13 mouse cellular contexts compared by ENCODE assay signal in genomic region chr7:112192237-112192636, GRCm38 (mm10). TPM values are rescaled to one million over a fixed set of nuclear protein-coding genes. Genes with fewer than 3 reads are reported as not detected.
DNase-seq lines count a peak whose midpoint lies in the region; ATAC-seq and TF ChIP-seq lines count a peak whose summit lies in the region.
"Had no signal": no experiment of that assay in that cellular context is flagged by ENCODE, and none has a peak within 500 bp of the region (broad histone marks: within the 10 kb centered on the region; RNA-seq: fewer than 3 reads in every experiment).

No protein-coding gene starts in this region.

- H3K4me3 ChIP-seq in heart, embryonic 13.5 days, result no peak overlapping the region
- no peak overlapping the region for H3K4me3 ChIP-seq in heart, embryonic 11.5 days (ENCODE audit: low read depth, low read length)
- no peak overlapping the region for H3K4me3 ChIP-seq in liver, adult 2 months (ENCODE audit: insufficient read depth, low read depth, low read length)
- H3K4me3 ChIP-seq: embryonic facial prominence, embryonic 12.5 days; forebrain, embryonic 15.5 days; liver, embryonic 13.5 days had no signal

- DNase-seq in liver, adult 2 months (ENCODE audit: extremely low read depth, low read depth, low spot score), result peak; percentile 72
- no peak for DNase-seq in liver
- peak; percentile 54 for DNase-seq in cerebellum, adult 8-10 months
- peak; percentile 65 to 83 for DNase-seq in gastrocnemius, adult 8-10 months (ENCODE audit: low spot score in 2 of 2)
- DNase-seq in kidney, adult 9 months, result no peak
- DNase-seq in ovary, postnatal 10 days (ENCODE audit: low spot score), result no peak
- DNase-seq: liver, embryonic 13.5 days had no signal

- H3K4me1 ChIP-seq in heart, embryonic 13.5 days, result peaks cover 27% of the 10 kb centered on the region
- peaks cover 12% of the 10 kb centered on the region for H3K4me1 ChIP-seq in heart, embryonic 11.5 days (ENCODE audit: control insufficient read depth, insufficient read depth, low read length)
- peaks cover 33% of the 10 kb centered on the region for H3K4me1 ChIP-seq in liver, adult 2 months (ENCODE audit: control insufficient read depth, insufficient read depth, low read length)
- H3K4me1 ChIP-seq: embryonic facial prominence, embryonic 12.5 days; forebrain, embryonic 15.5 days had no signal

- no peak for TF ChIP-seq POLR2A in liver, adult 2 months (IDR thresholded peaks at IDR 0.05; ENCODE audit: extremely low read depth, insufficient read depth, low read length)

- no peak for ATAC-seq in heart, embryonic 13.5 days (ENCODE audit: extremely low read depth, insufficient number of reproducible peaks, low FRiP score, low TSS enrichment)
- ATAC-seq in heart, embryonic 11.5 days (replicated peaks; ENCODE audit: insufficient number of reproducible peaks, low FRiP score, low TSS enrichment), result no peak
- ATAC-seq: forebrain, embryonic 15.5 days; intestine, embryonic 16.5 days had no signal

- no peaks in the 10 kb centered on the region for H3K79me2 ChIP-seq in liver, adult 2 months (ENCODE audit: control insufficient read depth, insufficient read depth, low read length)

- no peaks in the 10 kb centered on the region for H3K9me3 ChIP-seq in heart, embryonic 13.5 days
- H3K9me3 ChIP-seq in heart, embryonic 11.5 days (replicated peaks; ENCODE audit: control insufficient read depth, low read length), result no peaks in the 10 kb centered on the region
- H3K9me3 ChIP-seq: embryonic facial prominence, embryonic 12.5 days; forebrain, embryonic 15.5 days; liver, embryonic 13.5 days had no signal

- H3K27me3 ChIP-seq in heart, embryonic 13.5 days (replicated peaks), result no peaks in the 10 kb centered on the region
- H3K27me3 ChIP-seq in heart, embryonic 11.5 days (ENCODE audit: control insufficient read depth, insufficient read depth, low read length), result no peaks in the 10 kb centered on the region
- H3K27me3 ChIP-seq in liver, adult 2 months (ENCODE audit: control insufficient read depth, insufficient read depth, low read length), result no peaks in the 10 kb centered on the region
- H3K27me3 ChIP-seq: embryonic facial prominence, embryonic 12.5 days; forebrain, embryonic 15.5 days; liver, embryonic 13.5 days had no signal

- H3K27ac ChIP-seq in heart, embryonic 13.5 days (replicated peaks), result peak overlapping the region; percentile 42
- H3K27ac ChIP-seq in heart, embryonic 11.5 days (ENCODE audit: low read depth, low read length), result no peak overlapping the region
- peak overlapping the region; percentile 42 for H3K27ac ChIP-seq in liver, adult 2 months (replicated peaks; ENCODE audit: insufficient read depth, low read depth, low read length)
- H3K27ac ChIP-seq: embryonic facial prominence, embryonic 12.5 days; forebrain, embryonic 15.5 days; liver, embryonic 13.5 days had no signal

- no peak overlapping the region for H3K4me2 ChIP-seq in heart, embryonic 13.5 days
- no peak overlapping the region for H3K4me2 ChIP-seq in heart, embryonic 11.5 days
- H3K4me2 ChIP-seq: embryonic facial prominence, embryonic 12.5 days; forebrain, embryonic 15.5 days; liver, embryonic 13.5 days had no signal

- 75% methylated on average over 4 of the region's 4 CpGs for WGBS in heart, embryonic 13.5 days
- 75% methylated on average over 4 of the region's 4 CpGs for WGBS in heart, embryonic 11.5 days (ENCODE audit: insufficient replicate concordance)
- 31% methylated on average over 4 of the region's 4 CpGs for whole genome bisulfite sequencing in liver, adult 2 months

- no peaks in the 10 kb centered on the region for H3K36me3 ChIP-seq in heart, embryonic 13.5 days
- no peaks in the 10 kb centered on the region for H3K36me3 ChIP-seq in heart, embryonic 11.5 days (ENCODE audit: control insufficient read depth, insufficient read depth, low read length)
- H3K36me3 ChIP-seq in liver, adult 2 months (ENCODE audit: control insufficient read depth, insufficient read depth, low read length), result no peaks in the 10 kb centered on the region
- H3K36me3 ChIP-seq: embryonic facial prominence, embryonic 12.5 days; forebrain, embryonic 15.5 days; liver, embryonic 13.5 days had no signal

- TF ChIP-seq CTCF in liver, adult 2 months (IDR thresholded peaks at IDR 0.05; ENCODE audit: low read depth, low read length), result no peak

- no peak overlapping the region for H3K9ac ChIP-seq in heart, embryonic 13.5 days
- no peak overlapping the region for H3K9ac ChIP-seq in heart, embryonic 11.5 days (ENCODE audit: low read depth, low read length)
- no peak overlapping the region for H3K9ac ChIP-seq in liver, adult 2 months (ENCODE audit: low read depth, low read length)
- H3K9ac ChIP-seq: embryonic facial prominence, embryonic 12.5 days; forebrain, embryonic 15.5 days; liver, embryonic 13.5 days had no signal

RNA-seq across cellular contexts. Expression of gene Dkk3, which starts 33.4 kb away (rescaled TPM):
- polyA plus RNA-seq in heart, embryonic 13.5 days (2015; fragmentation: Nextera tagmentation; extraction: Ambion mirVana), result 74.7 and 91.0 TPM in 2 replicates
- polyA plus RNA-seq in heart, embryonic 11.5 days (2014; fragmentation: Nextera tagmentation; extraction: Ambion mirVana), result 72.4 and 97.5 TPM in 2 replicates
- 0.65 and 1.0 TPM in 2 replicates for total RNA-seq in liver, adult 2 months (2014; rRNA removed)
- 0.39 and 0.46 TPM in 2 replicates for polyA plus RNA-seq in liver, adult 2 months (2012; rRNA removed)
- 10 to 100 TPM in 2 of 4 experiments, 1 to 10 TPM in 2; 4.8 to 19.6 (median 8.7) TPM for total RNA-seq in gastrocnemius, adult 8-10 months (2022)

RNA-seq across cellular contexts. Expression of gene Mical2, which starts 33.4 kb away (rescaled TPM):
- polyA plus RNA-seq in heart, embryonic 13.5 days (2015; fragmentation: Nextera tagmentation; extraction: Ambion mirVana), result 105 and 109 TPM in 2 replicates
- polyA plus RNA-seq in heart, embryonic 11.5 days (2014; fragmentation: Nextera tagmentation; extraction: Ambion mirVana), result 117 and 132 TPM in 2 replicates
- total RNA-seq in liver, adult 2 months (2014; rRNA removed), result 4.1 and 4.5 TPM in 2 replicates
- polyA plus RNA-seq in liver, adult 2 months (2012; rRNA removed), result 6.9 and 7.9 TPM in 2 replicates
- 100 to 1,000 TPM; 172 to 236 (median 206) TPM for total RNA-seq in gastrocnemius, adult 8-10 months (2022)
- total RNA-seq: CH12.LX had no signal

Comparison
In these comparisons a context has a peak if more than half of its experiments do, and no peak if none do; other contexts are left out.
1. DNase-seq: peak in liver, adult 2 months (single experiment), cerebellum, adult 8-10 months (single experiment) and gastrocnemius, adult 8-10 months (2 of 2); none in liver (single experiment), kidney, adult 9 months (single experiment) and ovary, postnatal 10 days (single experiment).
2. RNA of gene Dkk3, which starts 33.4 kb away (polyA plus RNA-seq): 74.7 to 91.0 TPM in heart, embryonic 13.5 days and 72.4 to 97.5 TPM in heart, embryonic 11.5 days; 0.39 to 0.46 TPM in liver, adult 2 months; every median in the first group is over 10 times any median in the second.
3. RNA of gene Mical2, which starts 33.4 kb away (polyA plus RNA-seq): 117 to 132 TPM in heart, embryonic 11.5 days and 105 to 109 TPM in heart, embryonic 13.5 days; 6.9 to 7.9 TPM in liver, adult 2 months; every median in the first group is over 10 times any median in the second.